Mouse (Mus musculus): ENCODE measurements around the gene Zbtb12. TPM values are rescaled to one million over a fixed set of nuclear protein-coding genes. Genes with fewer than 3 reads are reported as not detected.

The Zbtb12 gene
- polyA plus RNA-seq, 1 experiment from 2014 or later: 12.0 TPM

DNA sequence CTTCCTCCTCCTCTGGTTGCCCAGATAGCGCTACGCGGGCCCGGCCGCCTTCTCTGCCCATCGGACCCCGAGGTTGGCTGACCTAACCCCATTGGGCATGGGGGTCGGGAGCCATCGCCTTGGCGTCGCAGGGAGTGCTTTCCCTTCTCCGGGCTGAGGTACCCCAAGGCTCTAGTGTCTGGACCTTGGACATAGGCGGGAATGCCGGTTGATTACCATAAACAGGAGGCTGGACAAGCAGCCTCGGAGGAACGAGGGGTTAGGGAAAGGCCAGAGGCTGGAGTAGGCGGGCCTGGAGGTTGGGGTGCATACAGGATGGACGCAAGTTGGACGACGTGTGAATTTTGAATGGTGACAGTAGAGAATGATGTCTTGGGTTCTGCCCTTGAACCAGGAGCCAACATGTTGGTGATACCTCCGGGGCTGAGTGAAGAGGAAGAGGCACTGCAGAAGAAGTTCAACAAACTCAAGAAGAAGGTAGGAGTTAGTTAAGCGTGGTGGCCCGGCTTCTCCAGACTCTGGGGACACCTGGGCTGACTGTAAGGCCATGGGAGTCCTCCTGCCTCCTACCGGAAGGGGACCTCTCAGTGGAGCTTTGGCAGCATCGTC lies 28.7 kb upstream of the Zbtb12 start:
- Histone ChIP-seq H3K4me2 (replicated peaks) (peak overlapping the region; percentile 94), H3K4me3 (peak overlapping the region; percentile 71), H3K9ac (peak overlapping the region; percentile 80), H3K4me1 (peaks cover 20% of the 10 kb centered on the region), H3K27ac (no peak overlapping the region; the same call in 1 of the 2 replicates), H3K9me3 (replicated peaks) (no peaks in the 10 kb centered on the region), H3K27me3 (no peaks in the 10 kb centered on the region), H3K36me3 (peaks cover 62% of the 10 kb centered on the region)
- ATAC-seq (ENCODE audit: low FRiP score): no peak
- under 1% methylated on average over 25 of the region's 25 CpGs for WGBS

DNA sequence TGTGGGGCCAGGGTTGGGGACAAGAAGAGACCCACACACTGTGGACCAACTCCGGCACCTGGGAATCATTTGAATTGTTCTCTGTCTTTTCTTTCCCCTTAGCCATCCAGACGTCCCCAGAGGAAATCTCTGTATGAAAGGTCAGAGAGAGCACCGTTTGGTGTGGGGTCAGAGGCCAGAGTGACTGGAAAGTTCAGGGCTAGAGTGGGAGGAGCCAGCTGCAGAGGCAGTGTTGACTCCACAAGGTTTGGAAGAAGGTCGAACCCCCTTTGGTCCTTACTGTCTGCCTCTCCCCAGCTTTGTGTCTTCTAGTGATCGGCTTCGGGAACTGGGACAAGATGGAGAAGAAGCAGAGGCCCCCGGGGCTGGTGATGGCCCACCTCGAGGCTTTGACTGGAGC lies 25.8 kb upstream of the Zbtb12 start:
- 72% methylated on average over 8 of the region's 8 CpGs for WGBS
- H3K36me3 ChIP-seq: peaks cover 49% of the 10 kb centered on the region
- no peaks in the 10 kb centered on the region for H3K9me3 ChIP-seq (replicated peaks)
- no peaks in the 10 kb centered on the region for H3K27me3 ChIP-seq
- no peak overlapping the region for H3K4me2 ChIP-seq (replicated peaks)
- no peak for ATAC-seq (ENCODE audit: low FRiP score)
- no peak overlapping the region for H3K9ac ChIP-seq
- H3K27ac ChIP-seq: no peak overlapping the region
- peaks cover 20% of the 10 kb centered on the region for H3K4me1 ChIP-seq
- no peak overlapping the region for H3K4me3 ChIP-seq

DNA sequence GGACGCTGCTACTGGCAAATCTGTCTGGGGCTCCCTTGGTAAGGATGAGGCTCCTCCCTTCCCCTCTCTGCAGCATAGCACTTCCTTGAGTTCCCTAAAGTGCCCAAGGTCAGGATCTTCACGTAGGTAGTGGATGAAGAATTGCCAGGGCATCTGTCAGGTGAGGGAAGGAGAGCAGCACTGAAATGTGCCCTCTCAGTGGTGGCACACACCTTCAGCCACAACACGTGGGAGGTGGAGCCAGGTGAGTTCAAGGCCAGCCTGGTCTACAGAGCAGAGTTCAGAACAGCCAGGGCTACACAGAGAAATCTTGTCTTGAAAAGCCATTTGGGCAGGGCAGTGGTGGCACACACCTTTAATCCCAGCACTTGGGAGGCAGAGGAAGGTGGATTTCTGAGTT lies 24.5 kb upstream of the Zbtb12 start:
- peaks cover 49% of the 10 kb centered on the region for H3K36me3 ChIP-seq
- no peak for ATAC-seq (ENCODE audit: low FRiP score)
- no peak overlapping the region for H3K4me2 ChIP-seq (replicated peaks)
- peaks cover 11% of the 10 kb centered on the region for H3K4me1 ChIP-seq
- no peak overlapping the region for H3K27ac ChIP-seq
- no peak overlapping the region for H3K4me3 ChIP-seq
- H3K9me3 ChIP-seq (replicated peaks): no peaks in the 10 kb centered on the region
- no peak overlapping the region for H3K9ac ChIP-seq
- no peaks in the 10 kb centered on the region for H3K27me3 ChIP-seq
- 85% methylated on average over 3 of the region's 3 CpGs for WGBS

DNA sequence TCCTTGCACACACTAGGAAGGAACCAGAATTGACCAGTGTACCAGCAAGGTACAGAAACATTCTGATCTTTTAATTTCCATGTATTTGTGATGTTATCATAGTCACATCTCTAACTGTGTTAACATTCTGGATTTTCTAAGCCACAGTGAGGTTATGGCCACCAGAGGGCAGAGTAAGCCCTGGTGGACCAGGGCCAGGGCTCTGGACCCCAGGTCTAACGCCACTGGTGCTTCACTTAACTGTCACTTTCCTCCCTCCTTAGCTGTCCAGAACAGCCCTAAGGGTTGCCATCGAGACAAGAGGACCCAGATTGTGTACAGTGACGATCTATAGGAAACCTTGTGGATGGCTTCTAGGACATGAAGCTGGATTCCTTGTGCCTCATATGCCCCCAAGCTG lies 23.5 kb upstream of the Zbtb12 start:
- H3K9me3 ChIP-seq (replicated peaks): no peaks in the 10 kb centered on the region
- no peak overlapping the region for H3K4me2 ChIP-seq (replicated peaks)
- WGBS: 50% methylated on average over 3 of the region's 3 CpGs
- no peaks in the 10 kb centered on the region for H3K27me3 ChIP-seq
- H3K4me3 ChIP-seq: no peak overlapping the region
- H3K27ac ChIP-seq: no peak overlapping the region
- H3K36me3 ChIP-seq: peaks cover 49% of the 10 kb centered on the region
- H3K4me1 ChIP-seq: peaks cover 8% of the 10 kb centered on the region
- H3K9ac ChIP-seq: no peak overlapping the region
- 0 out of 2 replicates have a peak, but pooled peaks have one; percentile 50 for ATAC-seq (ENCODE audit: low FRiP score)

DNA sequence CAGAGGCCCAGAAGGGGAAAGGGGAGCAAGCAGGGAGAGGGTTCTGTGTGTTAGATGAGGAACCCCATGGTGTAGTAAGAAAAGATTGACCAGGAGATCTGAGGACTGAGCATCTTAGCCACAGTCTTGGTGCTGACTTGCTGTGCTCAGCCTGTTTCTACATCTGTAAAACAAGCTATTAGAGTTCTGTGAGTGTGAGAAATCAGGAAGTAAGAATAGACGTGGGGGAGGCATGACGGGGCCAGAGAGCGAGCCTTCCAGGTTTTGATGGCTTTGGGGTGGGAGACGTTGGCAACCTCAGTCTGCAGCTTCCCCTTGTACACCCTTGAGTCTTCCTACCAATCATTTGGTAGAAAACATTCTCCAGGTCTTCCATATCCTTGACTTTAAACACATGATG lies 20.6 kb upstream of the Zbtb12 start:
- Histone ChIP-seq H3K4me1 (no peaks in the 10 kb centered on the region), H3K36me3 (peaks cover 33% of the 10 kb centered on the region), H3K4me3 (no peak overlapping the region), H3K27me3 (no peaks in the 10 kb centered on the region), H3K9ac (no peak overlapping the region), H3K4me2 (replicated peaks) (no peak overlapping the region), H3K9me3 (replicated peaks) (no peaks in the 10 kb centered on the region), H3K27ac (no peak overlapping the region)
- ATAC-seq (ENCODE audit: low FRiP score): no peak
- WGBS: 91% methylated on average over 4 of the region's 4 CpGs

DNA sequence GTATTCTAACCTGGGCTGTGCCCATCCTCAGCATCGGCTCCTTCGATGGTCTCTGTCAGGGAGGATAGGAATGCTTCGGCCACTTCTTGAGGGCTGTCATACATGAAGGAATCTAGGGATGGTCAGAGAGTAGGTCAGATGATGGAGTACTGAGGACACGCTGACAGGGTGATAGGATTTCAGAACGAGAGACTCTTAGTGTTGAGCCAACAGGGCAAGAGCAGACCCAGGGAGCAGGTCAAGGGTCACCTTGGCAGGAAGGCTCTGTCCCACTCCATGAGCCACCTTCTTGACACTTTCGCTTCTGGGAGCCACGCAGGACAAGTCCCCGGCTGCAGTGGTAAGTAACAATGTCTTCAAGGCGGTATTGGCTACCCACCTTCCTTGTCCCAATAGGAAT lies 18.8 kb upstream of the Zbtb12 start:
- no peak overlapping the region for H3K4me3 ChIP-seq
- no peaks in the 10 kb centered on the region for H3K4me1 ChIP-seq
- WGBS: 86% methylated on average over 9 of the region's 9 CpGs
- H3K9me3 ChIP-seq (replicated peaks): no peaks in the 10 kb centered on the region
- H3K9ac ChIP-seq: no peak overlapping the region
- no peak overlapping the region for H3K4me2 ChIP-seq (replicated peaks)
- peaks cover 14% of the 10 kb centered on the region for H3K36me3 ChIP-seq
- ATAC-seq (ENCODE audit: low FRiP score): no peak
- no peak overlapping the region for H3K27ac ChIP-seq
- H3K27me3 ChIP-seq: no peaks in the 10 kb centered on the region

DNA sequence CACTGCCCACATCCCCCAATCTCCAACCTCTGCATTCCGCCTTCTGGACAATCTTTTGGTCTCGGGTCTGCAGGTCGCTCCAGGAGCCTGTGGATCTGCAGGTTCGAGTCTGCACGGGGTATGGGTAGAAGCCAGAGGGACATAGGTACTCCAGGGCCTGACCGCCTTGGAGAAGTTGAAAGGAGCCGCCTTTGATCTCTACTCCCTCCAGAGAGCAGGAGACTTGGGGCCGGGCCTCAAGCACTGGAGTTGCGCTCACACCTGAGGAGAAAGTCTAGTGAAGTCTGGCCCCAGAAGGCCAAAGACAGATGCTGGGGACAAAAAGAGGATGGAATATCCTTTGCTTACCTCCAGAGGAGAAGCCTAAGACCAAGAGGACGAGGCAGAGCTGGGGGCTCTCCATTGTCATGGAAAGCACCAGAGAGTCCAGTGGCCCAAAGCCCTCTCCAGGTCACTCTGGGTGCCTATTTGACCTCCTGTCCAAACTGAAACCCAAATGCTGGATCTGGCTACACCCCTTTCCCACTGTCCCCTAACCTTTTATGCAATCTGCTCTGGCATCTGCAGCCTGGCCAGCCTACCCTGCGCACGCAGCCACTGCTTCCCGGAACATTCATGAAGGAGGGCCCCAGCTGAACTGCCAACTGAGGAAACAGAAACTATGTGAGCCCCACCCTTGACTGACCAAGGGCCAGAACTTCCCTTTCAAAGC lies 17.4 kb upstream of the Zbtb12 start:
- 68% methylated on average over 13 of the region's 13 CpGs for WGBS
- Histone ChIP-seq H3K4me1 (no peaks in the 10 kb centered on the region), H3K27me3 (no peaks in the 10 kb centered on the region), H3K9me3 (replicated peaks) (no peaks in the 10 kb centered on the region), H3K9ac (no peak overlapping the region), H3K27ac (no peak overlapping the region), H3K36me3 (peaks cover 3% of the 10 kb centered on the region; the same call in 1 of the 2 replicates), H3K4me2 (replicated peaks) (no peak overlapping the region), H3K4me3 (no peak overlapping the region)
- ATAC-seq (ENCODE audit: low FRiP score): no peak

DNA sequence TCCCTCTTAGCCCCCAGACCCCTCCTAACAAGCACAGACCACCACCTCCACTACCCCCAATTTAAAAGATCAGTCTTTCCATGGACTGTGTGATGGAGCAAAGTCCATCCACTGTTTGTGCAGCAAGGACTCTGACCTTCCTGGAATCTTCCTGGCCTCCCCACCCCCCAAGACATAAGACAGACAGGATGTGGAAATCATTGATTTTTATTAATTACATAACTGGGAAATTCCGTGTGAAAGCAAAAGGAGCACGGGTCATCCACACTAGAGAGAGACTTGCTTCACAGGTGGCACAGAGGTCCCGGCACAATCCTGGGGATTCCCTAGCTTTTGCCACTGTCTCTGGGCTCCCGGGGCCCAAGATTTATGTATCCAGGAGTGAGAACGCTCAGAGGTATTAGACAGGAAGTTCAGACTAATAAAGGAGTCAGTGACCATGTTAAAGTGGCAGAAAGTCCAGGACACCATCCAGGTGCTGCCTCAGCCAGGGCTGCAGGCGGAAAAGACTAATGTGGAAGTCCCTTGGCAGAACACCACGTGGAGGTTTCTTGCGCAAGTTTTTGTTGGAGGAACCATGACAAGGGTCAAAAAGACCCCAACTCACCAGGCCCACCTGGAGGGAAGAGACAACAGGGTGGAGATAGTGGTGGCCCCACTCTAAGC lies 16.7 kb upstream of the Zbtb12 start, which contains the start of gene Cfb:
Gene Cfb, minus strand, starts transcription at position 103 of the 666 bp plus-strand sequence.
- Histone ChIP-seq H3K27ac (no peak within 1 kb of the TSS), H3K4me3 (no peak within 1 kb of the TSS), H3K36me3 (no peaks in the 10 kb centered on the region), H3K4me1 (no peaks in the 10 kb centered on the region), H3K9me3 (replicated peaks) (no peaks in the 10 kb centered on the region), H3K9ac (0 out of 2 replicates have a peak within 1 kb of the TSS, but pooled peaks have one; percentile 13), H3K4me2 (replicated peaks) (no peak within 1 kb of the TSS), H3K27me3 (no peaks in the 10 kb centered on the region)
- ATAC-seq (ENCODE audit: low FRiP score): no peak
- WGBS: 68% methylated on average over 8 of the region's 8 CpGs

DNA sequence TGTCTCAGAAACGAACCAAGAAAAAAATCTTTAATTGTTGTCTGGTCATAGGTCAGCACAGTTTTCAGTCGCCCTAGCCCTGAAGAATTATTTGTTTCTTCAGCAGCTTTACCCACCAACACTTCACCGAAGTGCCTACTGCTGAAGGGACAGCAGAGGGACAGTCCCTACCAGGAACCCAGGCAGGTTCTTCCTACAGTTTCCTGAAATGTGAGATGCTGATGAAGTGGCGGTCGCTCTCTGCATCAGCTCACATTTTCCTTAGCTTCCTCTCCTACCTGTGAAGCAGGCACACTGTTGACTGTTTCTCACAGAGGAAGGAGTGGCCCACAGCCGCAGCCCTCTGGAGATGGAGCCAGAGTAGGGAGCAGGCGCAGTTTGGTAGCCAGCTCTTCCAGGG lies 13.3 kb upstream of the Zbtb12 start:
- no peaks in the 10 kb centered on the region for H3K4me1 ChIP-seq
- no peak for ATAC-seq (ENCODE audit: low FRiP score)
- H3K27me3 ChIP-seq: no peaks in the 10 kb centered on the region
- 71% methylated on average over 7 of the region's 7 CpGs for WGBS
- H3K9me3 ChIP-seq (replicated peaks): no peaks in the 10 kb centered on the region
- no peak overlapping the region for H3K4me2 ChIP-seq (replicated peaks)
- no peak overlapping the region for H3K27ac ChIP-seq
- no peak overlapping the region for H3K4me3 ChIP-seq
- no peak overlapping the region for H3K9ac ChIP-seq
- H3K36me3 ChIP-seq: no peaks in the 10 kb centered on the region

DNA sequence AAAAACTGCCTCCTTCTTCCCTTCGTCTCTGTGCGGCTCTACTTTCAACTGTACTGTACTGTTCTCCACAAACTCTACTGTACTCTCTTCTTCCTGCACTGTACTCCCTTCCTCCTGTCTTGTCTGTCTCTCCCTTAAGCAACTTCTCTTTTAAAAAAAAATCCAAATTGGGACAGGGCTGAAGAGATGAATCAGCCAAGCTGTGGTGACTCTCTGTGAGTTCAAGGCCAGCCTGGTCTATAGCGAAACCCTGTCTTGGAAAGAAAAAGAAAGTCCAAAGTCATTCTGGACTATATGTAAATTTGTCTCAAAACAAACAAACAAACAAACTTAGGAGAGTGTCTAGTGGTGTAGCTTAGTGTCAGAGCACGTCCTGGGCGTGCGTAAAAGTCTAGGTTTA lies 5.0 kb upstream of the Zbtb12 start:
- Histone ChIP-seq H3K9me3 (replicated peaks) (no peaks in the 10 kb centered on the region), H3K4me1 (no peaks in the 10 kb centered on the region), H3K36me3 (no peaks in the 10 kb centered on the region), H3K27ac (no peak overlapping the region), H3K4me3 (no peak overlapping the region), H3K27me3 (no peaks in the 10 kb centered on the region), H3K9ac (no peak overlapping the region), H3K4me2 (replicated peaks) (no peak overlapping the region)
- WGBS: 85% methylated on average over 6 of the region's 6 CpGs
- ATAC-seq (ENCODE audit: low FRiP score): no peak

DNA sequence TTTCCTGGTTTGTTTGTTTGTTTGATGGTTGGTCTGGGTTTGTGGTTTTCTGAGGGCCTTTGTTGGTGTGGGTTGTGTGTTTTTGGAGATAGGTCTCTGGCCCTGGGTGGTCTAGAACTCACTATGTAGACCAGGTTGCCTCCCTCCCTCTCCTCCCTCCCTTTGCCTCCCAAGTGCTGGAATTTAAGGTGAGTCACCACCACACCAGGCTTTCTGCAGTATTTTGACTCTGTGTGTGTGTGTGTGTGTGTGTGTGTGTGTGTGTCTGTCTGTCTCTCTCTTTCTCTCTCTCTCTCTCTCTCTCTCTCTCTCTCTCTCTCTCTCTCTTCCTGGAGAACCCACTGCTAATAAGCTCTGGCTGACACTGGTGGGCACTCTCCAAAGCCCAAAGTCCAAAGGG lies 1.9 kb downstream of the Zbtb12 start:
- no peak for ATAC-seq (ENCODE audit: low FRiP score)
- Histone ChIP-seq H3K27ac (no peak overlapping the region), H3K9ac (no peak overlapping the region)

DNA sequence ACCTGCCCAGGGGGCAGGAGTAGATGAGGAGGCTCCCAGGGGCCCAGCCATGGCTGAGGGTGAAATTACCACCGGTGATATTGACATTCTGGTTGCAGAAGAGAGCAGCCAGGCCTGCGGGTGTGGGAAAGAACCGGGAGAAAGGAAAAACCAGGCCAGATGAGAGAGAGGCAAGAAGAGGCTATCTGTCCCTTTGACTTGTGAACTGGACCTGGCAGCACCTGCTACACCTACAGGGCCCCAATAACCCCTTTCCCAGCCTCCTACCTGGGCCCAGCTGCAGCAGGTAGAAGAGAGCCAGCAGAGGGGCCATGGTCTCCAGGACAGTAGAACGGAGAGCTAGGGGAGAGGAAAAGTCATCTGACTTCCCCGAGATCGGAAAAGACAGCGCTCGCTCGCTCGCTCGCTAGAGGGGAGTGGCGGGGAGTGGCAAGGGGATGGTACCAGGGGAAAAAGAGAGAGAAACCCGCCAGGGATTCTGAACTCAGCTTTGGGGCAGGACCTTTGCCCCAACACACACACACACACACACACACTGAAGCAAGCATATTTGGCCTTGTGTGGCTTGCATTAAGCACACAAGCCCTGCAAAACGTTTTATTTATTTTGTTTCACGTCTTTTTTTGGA lies 2.5 kb downstream of the Zbtb12 start, which contains the start of gene Gm20547:
Gene Gm20547, minus strand, starts transcription at position 360 of the 628 bp plus-strand sequence.
- peak within 1 kb of the TSS; percentile 4; the same call in 1 of the 2 replicates for H3K4me2 ChIP-seq (replicated peaks)
- H3K4me3 ChIP-seq: no peak within 1 kb of the TSS
- no peaks in the 10 kb centered on the region for H3K36me3 ChIP-seq
- no peak within 1 kb of the TSS for H3K27ac ChIP-seq
- peak within 1 kb of the TSS; percentile 33; the same call in 1 of the 2 replicates for H3K9ac ChIP-seq
- H3K9me3 ChIP-seq (replicated peaks): no peaks in the 10 kb centered on the region
- H3K4me1 ChIP-seq: no peaks in the 10 kb centered on the region; the same call in 1 of the 2 replicates
- ATAC-seq (ENCODE audit: low FRiP score): no peak
- peaks cover 23% of the 10 kb centered on the region for H3K27me3 ChIP-seq
- WGBS: 9% methylated on average over 15 of the region's 15 CpGs

More for the DNA sequence above, 1.9 kb downstream of the Zbtb12 start:
- Histone ChIP-seq H3K4me3 (no peak overlapping the region), H3K27me3 (peaks cover 23% of the 10 kb centered on the region), H3K36me3 (no peaks in the 10 kb centered on the region), H3K4me1 (no peaks in the 10 kb centered on the region; the same call in 1 of the 2 replicates), H3K4me2 (replicated peaks) (0 out of 2 replicates have a peak overlapping the region, but pooled peaks have one; percentile 4), H3K9me3 (replicated peaks) (no peaks in the 10 kb centered on the region)

All from hindbrain, embryonic 12.5 days (tissue).